Mouse (Mus musculus) embryo, embryonic 11 days (tissue): Measurements from ENCODE around the gene Nepn.

Experiments
- DNase-seq: peaks from one replicate; pipeline ENCODE4 v3.0.0-alpha.2; 2015

Nepn gene

GRCm38 (mm10) chr10:52407526-52407925 lies 18.8 kb downstream of the Nepn start:
- no peak for DNase-seq

DNA sequence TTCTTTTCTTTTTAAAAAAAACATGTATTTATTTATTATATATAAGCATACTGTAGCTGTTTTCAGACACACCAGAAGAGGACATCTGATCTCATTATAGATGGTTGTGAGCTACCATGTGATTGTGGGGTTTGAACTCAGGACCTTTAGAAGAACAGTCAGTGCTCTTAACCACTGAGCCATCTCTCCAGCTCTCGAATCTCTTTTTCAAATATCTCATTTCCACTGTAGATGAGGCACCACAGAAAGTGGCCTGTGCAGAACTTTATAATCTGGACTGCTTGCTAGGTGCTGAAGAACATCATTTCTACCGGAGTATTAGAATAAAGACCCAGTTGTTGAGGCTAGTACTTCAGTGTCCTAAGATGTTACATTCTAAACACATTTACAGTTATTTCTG lies 26.2 kb downstream of the Nepn start:
- DNase-seq: no peak

- DNase-seq: no peak
These were observed 27.7 kb downstream of the Nepn start for GRCm38 (mm10) chr10:52416458-52416857.

- DNase-seq: peak; percentile 98
These were observed 28.7 kb downstream of the Nepn start, which contains the start of gene Nus1 for GRCm38 (mm10) chr10:52417299-52417997. Gene Nus1 (plus strand): TSS chr10:52417547.

DNA sequence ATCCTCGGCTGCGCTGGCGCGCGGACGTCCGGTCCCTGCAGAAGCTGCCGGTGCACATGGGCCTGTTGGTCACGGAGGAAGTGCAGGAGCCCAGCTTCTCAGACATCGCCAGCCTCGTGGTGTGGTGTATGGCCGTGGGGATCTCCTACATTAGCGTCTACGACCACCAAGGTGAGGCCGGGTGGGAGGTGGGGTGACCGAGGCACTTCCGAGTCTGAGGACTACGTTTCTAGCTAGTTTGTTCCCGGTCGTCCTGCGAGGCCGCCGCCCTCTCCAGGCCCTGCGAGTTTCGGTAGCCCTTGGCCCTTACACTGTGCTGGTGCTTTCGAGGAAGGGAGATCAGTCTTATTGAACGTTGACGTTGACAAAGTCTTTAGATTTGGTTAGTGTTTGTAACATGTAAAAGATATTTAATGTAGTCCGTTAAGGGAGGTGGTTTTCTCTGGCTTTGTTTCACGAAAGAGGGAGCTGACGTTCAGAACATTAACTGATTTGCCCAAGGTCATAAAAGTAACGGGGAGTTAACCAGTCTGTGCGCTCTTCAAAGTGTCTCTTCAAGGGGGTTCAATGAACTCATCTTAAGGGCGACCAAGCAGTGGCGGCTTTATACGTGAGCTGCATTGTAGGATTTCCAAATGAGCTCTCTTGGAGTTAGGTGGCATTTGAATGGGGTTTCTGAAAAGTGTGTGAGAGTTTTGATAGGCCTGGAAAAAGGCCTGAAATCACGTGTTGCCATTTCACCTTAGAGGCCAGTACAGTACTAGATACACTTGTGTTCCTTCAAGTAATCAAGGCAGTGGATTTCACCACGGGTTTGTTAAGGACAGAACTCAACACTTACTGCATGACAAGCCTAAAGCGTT lies 29.5 kb downstream of the Nepn start:
- peak; percentile 26 for DNase-seq

GRCm38 (mm10) chr10:52418931-52419330 lies 30.2 kb downstream of the Nepn start:
- DNase-seq: no peak

GRCm38 (mm10) chr10:52419402-52419801 lies 30.6 kb downstream of the Nepn start:
- DNase-seq: no peak

DNA sequence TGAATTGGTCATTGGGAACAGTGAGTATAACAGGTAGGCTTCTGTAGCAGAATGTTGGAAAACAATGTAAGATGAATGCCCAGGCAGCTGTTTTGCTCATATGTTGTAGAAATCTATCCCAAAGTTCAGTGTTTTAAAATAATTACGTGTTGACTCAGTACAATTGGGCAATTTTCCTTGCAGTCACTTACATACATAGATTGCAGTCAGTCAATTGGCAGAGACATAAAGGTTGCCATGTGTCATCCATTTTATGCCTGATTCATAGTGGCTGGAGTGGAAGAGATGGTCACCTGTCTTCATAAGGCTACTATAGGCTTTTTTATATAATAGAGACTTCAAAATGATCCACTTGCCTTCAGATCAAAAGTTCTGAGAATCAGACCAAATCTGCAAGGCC lies 31.8 kb downstream of the Nepn start:
- DNase-seq: no peak

DNA sequence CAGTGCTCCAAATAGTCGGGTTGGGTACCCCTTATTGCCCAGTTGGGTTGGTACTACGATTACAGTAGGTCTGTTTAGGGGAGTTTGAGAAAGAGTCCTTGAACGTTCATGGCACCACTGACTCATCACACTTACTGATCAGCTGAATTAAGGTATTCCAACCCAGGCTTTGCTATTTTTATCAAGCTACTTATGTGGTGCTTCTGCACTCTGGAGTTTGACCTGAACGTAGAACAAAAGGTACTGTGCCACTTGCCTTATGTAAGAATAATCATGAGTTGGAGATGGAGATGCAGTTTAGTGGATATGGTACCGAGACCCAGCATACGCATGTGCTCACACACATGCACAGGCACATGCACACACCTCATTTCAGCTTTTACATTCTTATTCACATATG lies 32.9 kb downstream of the Nepn start:
- DNase-seq: no peak

- DNase-seq: no peak
These were observed 34.3 kb downstream of the Nepn start for GRCm38 (mm10) chr10:52423097-52423496.

DNA sequence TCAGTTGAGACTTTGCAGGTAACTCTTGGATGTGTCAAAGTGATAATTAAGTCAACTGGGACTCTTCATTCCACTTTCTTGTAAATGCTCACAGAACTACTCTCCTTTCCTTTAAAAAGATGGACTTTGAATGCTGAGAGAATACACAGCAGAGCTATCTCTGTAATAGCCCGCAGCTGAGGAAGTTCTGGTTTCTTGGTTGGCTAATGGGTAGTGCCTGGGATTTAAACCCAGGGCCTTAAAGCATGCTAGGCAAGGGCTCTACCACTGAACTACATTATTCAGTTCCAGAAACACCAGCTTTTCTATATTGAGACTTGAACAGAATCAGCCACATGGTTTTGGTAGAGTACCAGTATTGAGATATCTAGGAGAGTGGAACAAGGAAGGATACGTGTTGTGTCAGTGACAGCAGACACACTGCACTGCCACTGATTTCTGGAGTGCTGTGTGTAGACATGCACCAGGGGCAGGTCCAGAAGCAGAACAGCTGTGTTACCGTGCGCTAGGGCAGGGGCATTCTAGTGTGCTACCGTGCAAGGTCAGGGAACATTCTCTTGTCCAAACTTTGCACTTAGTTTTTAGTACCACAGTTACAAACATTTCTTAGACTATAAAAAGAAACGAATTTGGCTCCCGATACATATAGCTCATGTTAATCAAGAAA lies 37.7 kb downstream of the Nepn start:
- no peak for DNase-seq

DNA sequence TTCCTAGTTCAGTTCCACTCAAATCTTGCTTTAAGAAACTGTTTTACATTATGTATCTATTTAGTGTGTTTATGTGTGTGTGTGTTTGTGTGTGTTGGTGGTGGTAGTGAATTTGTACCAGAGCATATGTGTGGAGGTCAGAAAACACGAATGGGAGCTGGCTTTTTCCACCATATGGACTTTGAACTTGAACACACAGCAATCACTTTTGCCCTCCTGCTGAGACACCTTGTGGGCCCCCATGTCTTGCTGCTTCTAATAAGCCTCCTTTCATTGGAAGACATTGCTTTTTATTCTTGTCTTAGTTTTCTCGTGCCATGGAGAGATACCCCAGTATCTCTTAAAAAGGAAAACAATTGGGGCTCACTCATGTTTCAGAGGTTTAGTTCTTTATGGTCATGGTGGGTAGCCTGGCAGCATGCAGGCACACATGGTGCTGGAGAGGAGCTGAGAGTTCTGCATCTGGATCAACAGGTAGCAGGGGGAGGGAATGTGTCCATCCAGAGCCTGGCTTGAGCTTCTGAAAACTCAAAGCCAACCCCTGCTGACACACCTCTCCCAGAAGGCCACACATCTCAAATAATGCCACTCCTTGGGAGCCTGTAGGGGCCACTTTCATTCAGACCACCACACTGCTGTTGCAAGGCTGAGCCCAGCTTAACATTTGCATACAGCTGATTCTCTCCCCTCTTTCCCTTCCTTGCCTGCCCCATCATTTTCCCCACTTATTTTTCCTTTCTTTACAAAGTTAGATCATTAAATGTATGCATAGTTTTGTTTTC lies 39.1 kb downstream of the Nepn start:
- peak; percentile 5 for DNase-seq

GRCm38 (mm10) chr10:52430953-52431352 lies 42.2 kb downstream of the Nepn start:
- no peak for DNase-seq

GRCm38 (mm10) chr10:52434836-52435235 lies 46.1 kb downstream of the Nepn start:
- no peak for DNase-seq
